Mouse (Mus musculus) macrophage (primary cell): ENCODE data around the gene H2afj. TPM values are rescaled to one million over a fixed set of nuclear protein-coding genes. Genes with fewer than 3 reads are reported as not detected.

Experiments used
- H3K27ac ChIP-seq: fragments of 350-480 bp; formaldehyde crosslinking; 2 replicates; pipeline ENCODE4 v1.9.0; 2021
- H3K36me3 ChIP-seq: fragments of 350-480 bp; formaldehyde crosslinking; 2 replicates; pipeline ENCODE4 v1.9.0; 2021; ENCODE audit errors: inconsistent target
- H3K4me3 ChIP-seq: fragments of 350-480 bp; formaldehyde crosslinking; 2 replicates; pipeline ENCODE4 v1.9.0; 2021; ENCODE audit errors: inconsistent target
- H3K79me2 ChIP-seq: fragments of 350-480 bp; formaldehyde crosslinking; 2 replicates; pipeline ENCODE4 v1.9.0; 2021; ENCODE audit errors: inconsistent target
- WGBS: methylation state at CpG from one replicate; pipeline ENCODE4 v1.1.7; 2026; ENCODE audit warnings: inconsistent platforms; ENCODE audit not compliant: missing documents; 5-methylcytosine and 5-hydroxymethylcytosine counted together
- polyA plus RNA-seq: library from polyadenylated mRNA; stranded (reverse); fragments of 250-400 nt; gene quantifications from 3 replicates; pipeline ENCODE4 v1.2.4, GENCODE M21; 2018; ENCODE audit warnings: inconsistent platforms

The H2afj gene
- polyA plus RNA-seq, 1 experiment from 2014 or later, result 13.7 TPM

GRCm38 (mm10) chr6:136813117-136813516 is 5.1 kb downstream of the H2afj start:
- Histone ChIP-seq H3K27ac (no peak overlapping the region), H3K36me3 (peaks cover 39% of the 10 kb centered on the region), H3K4me3 (no peak overlapping the region), H3K79me2 (peaks cover 66% of the 10 kb centered on the region)
- 57% methylated on average over 4 of the region's 4 CpGs for WGBS

GRCm38 (mm10) chr6:136815381-136815780 is 7.3 kb downstream of the H2afj start:
- Histone ChIP-seq H3K79me2 (peaks cover 68% of the 10 kb centered on the region), H3K27ac (no peak overlapping the region), H3K4me3 (no peak overlapping the region), H3K36me3 (peaks cover 60% of the 10 kb centered on the region)
- WGBS, result 55% methylated on average over 7 of the region's 7 CpGs

- Histone ChIP-seq H3K36me3 (peaks cover 75% of the 10 kb centered on the region), H3K4me3 (no peak overlapping the region), H3K79me2 (peaks cover 68% of the 10 kb centered on the region), H3K27ac (no peak overlapping the region)
- 95% methylated on average over 16 of the region's 21 CpGs for WGBS
Observed at GRCm38 (mm10) chr6:136816826-136817225, 8.8 kb downstream of the H2afj start.

GRCm38 (mm10) chr6:136817549-136817948 is 9.5 kb downstream of the H2afj start:
- no peak overlapping the region for H3K27ac ChIP-seq
- peaks cover 82% of the 10 kb centered on the region for H3K36me3 ChIP-seq
- H3K79me2 ChIP-seq, result peaks cover 70% of the 10 kb centered on the region
- H3K4me3 ChIP-seq, result no peak overlapping the region
- 90% methylated on average over 3 of the region's 3 CpGs for WGBS

GRCm38 (mm10) chr6:136820381-136820780 is 12.3 kb downstream of the H2afj start:
- Histone ChIP-seq H3K36me3 (peaks cover 86% of the 10 kb centered on the region), H3K27ac (no peak overlapping the region), H3K79me2 (peaks cover 90% of the 10 kb centered on the region), H3K4me3 (no peak overlapping the region)
- 94% methylated on average over 21 of the region's 21 CpGs for WGBS

GRCm38 (mm10) chr6:136821086-136821485 is 13.0 kb downstream of the H2afj start:
- Histone ChIP-seq H3K79me2 (peaks cover 90% of the 10 kb centered on the region), H3K27ac (no peak overlapping the region), H3K4me3 (no peak overlapping the region), H3K36me3 (peaks cover 79% of the 10 kb centered on the region)
- WGBS, result 96% methylated on average over 18 of the region's 18 CpGs

- Histone ChIP-seq H3K4me3 (no peak overlapping the region), H3K27ac (peak overlapping the region; percentile 27; the same call in 1 of the 2 replicates), H3K79me2 (peaks cover 72% of the 10 kb centered on the region), H3K36me3 (peaks cover 45% of the 10 kb centered on the region)
- WGBS, result 81% methylated on average over 8 of the region's 8 CpGs
Observed at GRCm38 (mm10) chr6:136824987-136825386, 16.9 kb downstream of the H2afj start.

- peaks cover 23% of the 10 kb centered on the region; the same call in 1 of the 2 replicates for H3K36me3 ChIP-seq
- peak overlapping the region; percentile 80 for H3K4me3 ChIP-seq
- H3K27ac ChIP-seq, result peak overlapping the region; percentile 73
- WGBS, result 5% methylated on average over 7 of the region's 7 CpGs
- peaks cover 51% of the 10 kb centered on the region for H3K79me2 ChIP-seq
Observed at GRCm38 (mm10) chr6:136827116-136827515, 19.1 kb downstream of the H2afj start.

- H3K79me2 ChIP-seq, result peaks cover 47% of the 10 kb centered on the region
- under 1% methylated on average over 34 of the region's 34 CpGs for WGBS
Observed at GRCm38 (mm10) chr6:136827516-136827880, 19.5 kb downstream of the H2afj start, which contains the start of gene BC049715. BC049715 (plus strand) TSS chr6:136827626.

GRCm38 (mm10) chr6:136827881-136828561 is 20.0 kb downstream of the H2afj start, which contains the start of gene Wbp11:
Wbp11 (minus strand) TSS chr6:136828233.
- 1% methylated on average over 44 of the region's 45 CpGs for WGBS
- peaks cover 14% of the 10 kb centered on the region; the same call in 1 of the 2 replicates for H3K36me3 ChIP-seq

More at GRCm38 (mm10) chr6:136827516-136827880, 19.5 kb downstream of the H2afj start, which contains the start of gene BC049715:
- H3K27ac ChIP-seq, result peak within 1 kb of the TSS; percentile 73
- H3K4me3 ChIP-seq, result peak within 1 kb of the TSS; percentile 80
- peaks cover 19% of the 10 kb centered on the region; the same call in 1 of the 2 replicates for H3K36me3 ChIP-seq

GRCm38 (mm10) chr6:136828681-136829080 is 20.6 kb downstream of the H2afj start:
- Histone ChIP-seq H3K4me3 (peak overlapping the region; percentile 80), H3K79me2 (peaks cover 38% of the 10 kb centered on the region), H3K27ac (peak overlapping the region; percentile 62), H3K36me3 (peaks cover 11% of the 10 kb centered on the region; the same call in 1 of the 2 replicates)
- WGBS, result 36% methylated on average over 4 of the region's 4 CpGs

More at GRCm38 (mm10) chr6:136827881-136828561, 20.0 kb downstream of the H2afj start, which contains the start of gene Wbp11:
- Histone ChIP-seq H3K27ac (peak within 1 kb of the TSS; percentile 73), H3K4me3 (peak within 1 kb of the TSS; percentile 80), H3K79me2 (peaks cover 42% of the 10 kb centered on the region)

GRCm38 (mm10) chr6:136831712-136832111 is 23.7 kb downstream of the H2afj start:
- H3K4me3 ChIP-seq, result peak overlapping the region; percentile 36
- no peaks in the 10 kb centered on the region for H3K36me3 ChIP-seq
- 14% methylated on average over 5 of the region's 5 CpGs for WGBS
- peaks cover 9% of the 10 kb centered on the region for H3K79me2 ChIP-seq
- peak overlapping the region; percentile 69 for H3K27ac ChIP-seq

- Histone ChIP-seq H3K27ac (no peak within 1 kb of the TSS), H3K36me3 (peaks cover 8% of the 10 kb centered on the region; the same call in 1 of the 2 replicates), H3K4me3 (no peak within 1 kb of the TSS), H3K79me2 (no peaks in the 10 kb centered on the region)
- 90% methylated on average over 4 of the region's 4 CpGs for WGBS
Observed at GRCm38 (mm10) chr6:136835352-136835751, 27.3 kb downstream of the H2afj start, which contains the start of gene Smco3. Smco3 (minus strand) TSS chr6:136835452.

GRCm38 (mm10) chr6:136837323-136837722 is 29.3 kb downstream of the H2afj start:
- H3K36me3 ChIP-seq, result peaks cover 16% of the 10 kb centered on the region; the same call in 1 of the 2 replicates
- H3K4me3 ChIP-seq, result no peak overlapping the region
- H3K79me2 ChIP-seq, result no peaks in the 10 kb centered on the region
- 94% methylated on average over 3 of the region's 3 CpGs for whole genome bisulfite sequencing
- H3K27ac ChIP-seq, result no peak overlapping the region

GRCm38 (mm10) chr6:136844903-136845302 is 36.9 kb downstream of the H2afj start:
- peaks cover 12% of the 10 kb centered on the region; the same call in 1 of the 2 replicates for H3K36me3 ChIP-seq
- H3K27ac ChIP-seq, result no peak overlapping the region
- WGBS, result 90% methylated on average over 2 of the region's 2 CpGs
- H3K4me3 ChIP-seq, result no peak overlapping the region
- no peaks in the 10 kb centered on the region for H3K79me2 ChIP-seq
